Mouse (Mus musculus) heart, embryonic 13.5 days (tissue): ENCODE measurements around the gene Cry1. TPM values are rescaled to one million over a fixed set of nuclear protein-coding genes. Genes with fewer than 3 reads are reported as not detected.

ENCODE experiments used
- ATAC-seq: fragments of 200-750 bp; cut with Nextera tagmentation; 2 replicates; pipeline ENCODE4 v1.8.0; 2017; ENCODE audit warnings: moderate TSS enrichment; ENCODE audit not compliant: insufficient number of reproducible peaks, low FRiP score, low TSS enrichment; ENCODE audit errors: extremely low read depth
- H3K27ac ChIP-seq: fragments of 300-500 bp; sonication (generic); replicated peaks from 2 replicates; pipeline ENCODE4 v1.5.1; 2015; ENCODE audit warnings: moderate library complexity, mild to moderate bottlenecking, inconsistent platforms
- H3K27me3 ChIP-seq: fragments of 300-500 bp; sonication (generic); replicated peaks from 2 replicates; pipeline ENCODE4 v1.6.1; 2015; ENCODE audit warnings: mild to moderate bottlenecking, inconsistent platforms
- H3K36me3 ChIP-seq: fragments of 300-500 bp; sonication (generic); 2 replicates; pipeline ENCODE4 v1.6.1; 2015; ENCODE audit warnings: mild to moderate bottlenecking, inconsistent platforms
- H3K4me1 ChIP-seq: fragments of 300-500 bp; sonication (generic); 2 replicates; pipeline ENCODE4 v1.6.1; 2015; ENCODE audit warnings: inconsistent platforms
- H3K4me2 ChIP-seq: fragments of 300-500 bp; sonication (generic); 2 replicates; pipeline ENCODE4 v1.6.1; 2015; ENCODE audit warnings: inconsistent platforms, mild to moderate bottlenecking, moderate library complexity
- H3K4me3 ChIP-seq: fragments of 300-500 bp; sonication (generic); 2 replicates; pipeline ENCODE4 v1.5.1; 2015; ENCODE audit warnings: moderate library complexity, mild to moderate bottlenecking, inconsistent platforms
- H3K9ac ChIP-seq: fragments of 300-500 bp; sonication (generic); 2 replicates; pipeline ENCODE4 v1.6.1; 2015; ENCODE audit warnings: inconsistent platforms, mild to moderate bottlenecking, moderate library complexity
- H3K9me3 ChIP-seq: fragments of 300-500 bp; sonication (generic); 2 replicates; pipeline ENCODE4 v1.6.1; 2016; ENCODE audit warnings: inconsistent platforms
- WGBS: fragments of 180-500 bp; shearing (Covaris S2); methylation state at CpG from one replicate; pipeline ENCODE4 v1.1.7; 2015; ENCODE audit warnings: mixed read lengths; 5-methylcytosine and 5-hydroxymethylcytosine counted together
- polyA plus RNA-seq: library from polyadenylated mRNA; unstranded; fragments of >200 nt; fragmentation: Nextera tagmentation; extraction: Ambion mirVana; gene quantifications from 2 replicates; pipeline ENCODE4 v1.2.1, GENCODE M21; 2015

The Cry1 gene
- polyA plus RNA-seq, 1 experiment from 2014 or later, result 14.8 TPM

DNA sequence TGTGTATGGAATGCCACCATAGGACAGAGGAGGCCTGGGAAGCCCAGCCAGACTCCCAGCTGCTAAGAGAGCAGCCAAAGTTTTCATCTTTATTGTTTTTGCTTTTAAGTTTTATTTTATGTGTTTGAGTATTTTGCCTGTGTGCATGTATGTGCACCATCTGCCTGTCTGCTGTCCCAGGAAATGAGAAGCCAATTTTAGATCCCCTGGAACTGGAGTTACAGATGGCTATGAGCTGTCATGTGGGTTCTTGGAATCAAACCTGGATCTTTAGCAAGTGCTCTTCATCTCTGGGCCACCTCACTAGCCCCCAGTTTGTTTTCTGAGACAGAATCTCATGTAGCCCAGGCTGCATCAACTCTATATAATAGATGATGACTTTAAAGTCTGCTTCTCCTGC lies 5.8 kb upstream of the Cry1 start:
- no peaks in the 10 kb centered on the region for H3K9me3 ChIP-seq
- no peak overlapping the region for H3K9ac ChIP-seq
- no peak overlapping the region for H3K4me3 ChIP-seq
- H3K4me2 ChIP-seq, result no peak overlapping the region
- H3K27me3 ChIP-seq, result no peaks in the 10 kb centered on the region
- no peaks in the 10 kb centered on the region for H3K36me3 ChIP-seq
- H3K27ac ChIP-seq, result no peak overlapping the region
- H3K4me1 ChIP-seq, result 0 out of 2 replicates have a peak, but pooled peaks cover 4% of the 10 kb centered on the region
- ATAC-seq, result no peak

DNA sequence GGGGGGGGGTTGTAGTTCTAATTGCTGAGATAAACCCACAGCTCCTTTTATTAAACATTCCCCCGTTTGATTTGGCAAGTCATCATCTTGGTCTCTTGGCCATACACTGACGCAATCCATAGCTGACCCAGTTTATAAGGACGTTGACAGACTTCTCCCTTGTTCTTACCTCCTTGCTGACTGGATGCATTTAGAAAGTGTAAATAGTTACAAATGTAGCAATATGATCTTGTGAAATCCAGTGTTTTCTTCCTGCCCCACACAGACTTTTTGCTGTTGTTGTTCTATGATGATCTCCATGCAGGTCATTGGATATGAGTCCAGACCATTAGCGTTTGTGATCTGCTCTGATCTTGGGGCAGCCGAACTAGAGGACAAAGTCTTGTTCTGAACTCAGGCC lies 5.1 kb upstream of the Cry1 start:
- H3K4me1 ChIP-seq, result 0 out of 2 replicates have a peak, but pooled peaks cover 4% of the 10 kb centered on the region
- no peak overlapping the region for H3K4me3 ChIP-seq
- no peaks in the 10 kb centered on the region for H3K9me3 ChIP-seq
- H3K36me3 ChIP-seq, result no peaks in the 10 kb centered on the region
- no peaks in the 10 kb centered on the region for H3K27me3 ChIP-seq
- no peak overlapping the region for H3K9ac ChIP-seq
- H3K27ac ChIP-seq, result no peak overlapping the region
- 71% methylated on average over 5 of the region's 5 CpGs for WGBS
- no peak for ATAC-seq
- H3K4me2 ChIP-seq, result no peak overlapping the region

DNA sequence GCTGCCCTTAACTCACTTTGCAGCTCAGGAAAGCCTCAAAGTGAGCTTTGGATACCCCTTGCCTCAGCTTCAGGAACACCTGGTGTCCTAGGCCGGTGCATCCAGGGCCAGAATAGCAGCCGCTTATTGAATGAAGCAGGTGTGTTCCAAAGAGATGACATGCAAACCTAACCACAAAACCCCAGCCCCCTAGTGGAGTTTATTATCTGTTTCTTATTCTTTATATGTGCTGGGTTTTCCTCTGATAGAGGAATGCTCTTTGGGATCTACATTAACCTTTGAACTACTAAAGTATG lies 1.6 kb upstream of the Cry1 start:
- Histone ChIP-seq H3K4me2 (no peak overlapping the region), H3K4me1 (peaks cover 14% of the 10 kb centered on the region), H3K9ac (no peak overlapping the region), H3K4me3 (no peak overlapping the region), H3K36me3 (no peaks in the 10 kb centered on the region), H3K9me3 (no peaks in the 10 kb centered on the region), H3K27me3 (no peaks in the 10 kb centered on the region), H3K27ac (no peak overlapping the region)
- no peak for ATAC-seq
- 94% methylated on average over 2 of the region's 2 CpGs for WGBS

GRCm38 (mm10) chr10:85185639-85186498 lies 1.0 kb upstream of the Cry1 start:
- Histone ChIP-seq H3K9ac (peak overlapping the region; percentile 90), H3K4me3 (peak overlapping the region; percentile 92), H3K36me3 (no peaks in the 10 kb centered on the region), H3K4me1 (peaks cover 14% of the 10 kb centered on the region), H3K4me2 (peak overlapping the region; percentile 96), H3K27ac (peak overlapping the region; percentile 91), H3K9me3 (no peaks in the 10 kb centered on the region), H3K27me3 (no peaks in the 10 kb centered on the region)
- 31% methylated on average over 14 of the region's 14 CpGs for WGBS
- no peak for ATAC-seq

GRCm38 (mm10) chr10:85184201-85184963 lies 482 bp downstream of the Cry1 start:
- Histone ChIP-seq H3K27me3 (no peaks in the 10 kb centered on the region), H3K27ac (peak overlapping the region; percentile 41; the same call in 1 of the 2 replicates), H3K9me3 (no peaks in the 10 kb centered on the region), H3K9ac (peak overlapping the region; percentile 90), H3K4me2 (peak overlapping the region; percentile 96), H3K36me3 (no peaks in the 10 kb centered on the region), H3K4me1 (peaks cover 14% of the 10 kb centered on the region), H3K4me3 (peak overlapping the region; percentile 92)
- ATAC-seq, result peak; percentile 1; the same call in 1 of the 2 replicates
- under 1% methylated on average over 94 of the region's 95 CpGs for WGBS

DNA sequence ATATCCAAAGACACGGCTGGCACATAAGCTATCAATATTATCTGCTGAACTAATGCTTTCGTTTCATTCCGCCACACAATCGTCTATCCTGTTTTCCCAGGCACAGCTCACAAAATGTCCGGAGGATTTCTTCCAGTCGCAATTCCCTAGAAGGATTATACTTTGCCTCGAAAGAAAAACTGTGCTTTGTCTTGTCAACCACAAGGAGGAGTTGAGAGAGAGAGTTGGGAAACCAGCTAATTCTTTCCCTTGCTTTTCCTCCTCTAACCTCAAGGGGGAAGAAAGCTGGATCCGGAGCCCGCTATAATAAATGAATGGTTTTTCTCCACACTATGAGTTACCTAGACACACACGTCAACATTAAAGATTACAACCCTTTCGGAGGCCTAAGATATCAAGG lies 1.2 kb downstream of the Cry1 start:
- Histone ChIP-seq H3K27ac (0 out of 2 replicates have a peak overlapping the region, but pooled peaks have one; percentile 39), H3K4me3 (peak overlapping the region; percentile 92)

GRCm38 (mm10) chr10:85182766-85183165 lies 2.1 kb downstream of the Cry1 start:
- Histone ChIP-seq H3K27me3 (no peaks in the 10 kb centered on the region), H3K4me1 (peaks cover 14% of the 10 kb centered on the region), H3K9me3 (no peaks in the 10 kb centered on the region), H3K4me3 (peak overlapping the region; percentile 92; the same call in 1 of the 2 replicates), H3K36me3 (no peaks in the 10 kb centered on the region), H3K4me2 (peak overlapping the region; percentile 96), H3K27ac (no peak overlapping the region), H3K9ac (0 out of 2 replicates have a peak overlapping the region, but pooled peaks have one; percentile 79)
- no peak for ATAC-seq
- WGBS, result 84% methylated on average over 10 of the region's 10 CpGs

More for the DNA sequence above, 1.2 kb downstream of the Cry1 start:
- Histone ChIP-seq H3K27me3 (no peaks in the 10 kb centered on the region), H3K4me2 (peak overlapping the region; percentile 96), H3K4me1 (peaks cover 14% of the 10 kb centered on the region), H3K9me3 (no peaks in the 10 kb centered on the region), H3K9ac (peak overlapping the region; percentile 90), H3K36me3 (no peaks in the 10 kb centered on the region)
- 2% methylated on average over 11 of the region's 11 CpGs for whole genome bisulfite sequencing
- ATAC-seq, result no peak

DNA sequence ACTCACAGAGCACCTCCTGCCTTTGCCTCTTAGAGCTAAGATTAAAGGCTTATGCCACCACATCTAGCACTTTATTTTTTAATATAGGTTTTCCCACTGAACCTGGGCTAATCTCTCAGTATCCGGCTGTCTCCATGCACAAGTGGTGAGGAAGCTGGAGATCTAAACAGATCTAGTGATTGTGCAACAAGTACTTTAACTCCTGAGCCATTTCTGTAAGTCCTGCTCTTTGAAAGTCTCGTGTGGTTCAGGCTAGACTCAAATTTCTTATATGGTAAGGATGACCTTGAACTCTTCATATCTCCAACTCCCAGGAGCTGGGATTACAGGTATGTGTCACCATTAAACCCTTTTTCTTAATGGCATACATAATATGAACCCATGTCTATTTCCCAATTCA lies 8.2 kb downstream of the Cry1 start:
- Histone ChIP-seq H3K9ac (no peak overlapping the region), H3K4me2 (no peak overlapping the region), H3K4me3 (no peak overlapping the region), H3K4me1 (no peaks in the 10 kb centered on the region), H3K36me3 (no peaks in the 10 kb centered on the region), H3K27me3 (no peaks in the 10 kb centered on the region), H3K9me3 (no peaks in the 10 kb centered on the region), H3K27ac (no peak overlapping the region)
- no peak for ATAC-seq
- 72% methylated on average over 2 of the region's 2 CpGs for WGBS

DNA sequence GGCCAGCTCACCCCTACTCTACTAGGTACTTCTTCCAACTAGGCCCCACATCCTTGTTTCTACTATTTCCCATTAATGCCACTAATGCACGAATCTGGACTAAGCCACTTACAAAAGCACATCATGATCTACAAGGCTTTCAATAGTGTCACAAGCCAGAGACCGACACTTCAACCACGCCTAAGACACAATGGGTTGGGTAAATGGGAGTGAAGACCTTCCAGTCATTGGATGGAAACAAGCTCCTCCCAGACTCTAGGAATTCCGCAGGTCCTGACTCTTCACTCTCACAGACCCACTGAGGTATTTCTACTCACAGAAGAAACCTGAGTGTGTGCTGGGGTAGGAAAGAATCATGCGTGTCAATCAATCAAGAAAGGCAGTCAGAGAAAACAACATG lies 19.6 kb downstream of the Cry1 start:
- Histone ChIP-seq H3K9me3 (no peaks in the 10 kb centered on the region), H3K9ac (no peak overlapping the region), H3K27ac (no peak overlapping the region), H3K4me3 (no peak overlapping the region), H3K27me3 (no peaks in the 10 kb centered on the region), H3K36me3 (no peaks in the 10 kb centered on the region), H3K4me2 (no peak overlapping the region), H3K4me1 (peaks cover 12% of the 10 kb centered on the region)
- ATAC-seq, result no peak
- WGBS, result 80% methylated on average over 5 of the region's 5 CpGs

- WGBS, result 89% methylated on average over 13 of the region's 13 CpGs
- peaks cover 17% of the 10 kb centered on the region for H3K4me1 ChIP-seq
- H3K4me3 ChIP-seq, result no peak overlapping the region
- H3K4me2 ChIP-seq, result no peak overlapping the region
- ATAC-seq, result no peak
- no peak overlapping the region for H3K27ac ChIP-seq
- no peaks in the 10 kb centered on the region for H3K36me3 ChIP-seq
- H3K9ac ChIP-seq, result no peak overlapping the region
- H3K9me3 ChIP-seq, result no peaks in the 10 kb centered on the region
- no peaks in the 10 kb centered on the region for H3K27me3 ChIP-seq
These were observed 20.1 kb downstream of the Cry1 start for GRCm38 (mm10) chr10:85164791-85165190.

- Histone ChIP-seq H3K36me3 (no peaks in the 10 kb centered on the region), H3K4me1 (peaks cover 18% of the 10 kb centered on the region), H3K27me3 (no peaks in the 10 kb centered on the region), H3K9ac (no peak overlapping the region), H3K27ac (no peak overlapping the region), H3K9me3 (no peaks in the 10 kb centered on the region), H3K4me3 (no peak overlapping the region), H3K4me2 (no peak overlapping the region)
- no peak for ATAC-seq
- 72% methylated on average over 5 of the region's 5 CpGs for WGBS
These were observed 23.0 kb downstream of the Cry1 start for GRCm38 (mm10) chr10:85161745-85162351.
